Mouse (Mus musculus): ENCODE measurements around the gene Gpr155. TPM values are rescaled to one million over a fixed set of nuclear protein-coding genes. Genes with fewer than 3 reads are reported as not detected.

Gene Gpr155
- polyA plus RNA-seq, 1 experiment from 2014 or later, result 7.5 TPM

- H3K27ac ChIP-seq, result no peak overlapping the region
- ATAC-seq (ENCODE audit: insufficient number of reproducible peaks, insufficient read depth, low FRiP score, low TSS enrichment), result no peak
- WGBS, result 91% methylated on average over 7 of the region's 7 CpGs
- H3K27me3 ChIP-seq, result no peaks in the 10 kb centered on the region
- no peak overlapping the region for H3K4me2 ChIP-seq (replicated peaks)
- no peak overlapping the region for H3K4me3 ChIP-seq
- H3K4me1 ChIP-seq, result peaks cover 10% of the 10 kb centered on the region; the same call in 1 of the 2 replicates
- no peaks in the 10 kb centered on the region for H3K9me3 ChIP-seq
- H3K9ac ChIP-seq, result no peak overlapping the region
- H3K36me3 ChIP-seq, result no peaks in the 10 kb centered on the region
Measured at GRCm38 (mm10) chr2:73404980-73405379, 18.6 kb upstream of the Gpr155 start.

- 89% methylated on average over 9 of the region's 9 CpGs for WGBS
- no peak for ATAC-seq (ENCODE audit: insufficient number of reproducible peaks, insufficient read depth, low FRiP score, low TSS enrichment)
- Histone ChIP-seq H3K9me3 (no peaks in the 10 kb centered on the region), H3K4me2 (replicated peaks) (no peak overlapping the region), H3K4me1 (peaks cover 10% of the 10 kb centered on the region; the same call in 1 of the 2 replicates), H3K36me3 (no peaks in the 10 kb centered on the region), H3K27ac (no peak overlapping the region), H3K9ac (no peak overlapping the region), H3K4me3 (no peak overlapping the region), H3K27me3 (no peaks in the 10 kb centered on the region)
Measured at GRCm38 (mm10) chr2:73404442-73404841, 18.1 kb upstream of the Gpr155 start.

GRCm38 (mm10) chr2:73403385-73404013 is 17.1 kb upstream of the Gpr155 start:
- WGBS, result 74% methylated on average over 15 of the region's 15 CpGs

GRCm38 (mm10) chr2:73401689-73402088 is 15.3 kb upstream of the Gpr155 start:
- Histone ChIP-seq H3K4me3 (no peak overlapping the region), H3K27me3 (no peaks in the 10 kb centered on the region), H3K36me3 (no peaks in the 10 kb centered on the region), H3K27ac (no peak overlapping the region), H3K4me1 (peaks cover 10% of the 10 kb centered on the region; the same call in 1 of the 2 replicates), H3K4me2 (replicated peaks) (no peak overlapping the region), H3K9ac (no peak overlapping the region), H3K9me3 (no peaks in the 10 kb centered on the region)
- WGBS, result 24% methylated on average over 1 of the region's 1 CpGs
- ATAC-seq (ENCODE audit: insufficient number of reproducible peaks, insufficient read depth, low FRiP score, low TSS enrichment), result no peak

More at GRCm38 (mm10) chr2:73403385-73404013, 17.1 kb upstream of the Gpr155 start:
- Histone ChIP-seq H3K27ac (no peak overlapping the region), H3K36me3 (no peaks in the 10 kb centered on the region), H3K9ac (no peak overlapping the region), H3K27me3 (no peaks in the 10 kb centered on the region), H3K9me3 (no peaks in the 10 kb centered on the region), H3K4me3 (no peak overlapping the region), H3K4me1 (peaks cover 10% of the 10 kb centered on the region; the same call in 1 of the 2 replicates), H3K4me2 (replicated peaks) (no peak overlapping the region)
- no peak for ATAC-seq (ENCODE audit: insufficient number of reproducible peaks, insufficient read depth, low FRiP score, low TSS enrichment)

GRCm38 (mm10) chr2:73397476-73397875 is 11.1 kb upstream of the Gpr155 start:
- 93% methylated on average over 2 of the region's 2 CpGs for WGBS
- H3K27ac ChIP-seq, result no peak overlapping the region
- H3K9me3 ChIP-seq, result no peaks in the 10 kb centered on the region
- no peak overlapping the region for H3K4me2 ChIP-seq (replicated peaks)
- no peak for ATAC-seq (ENCODE audit: insufficient number of reproducible peaks, insufficient read depth, low FRiP score, low TSS enrichment)
- no peaks in the 10 kb centered on the region for H3K36me3 ChIP-seq
- no peaks in the 10 kb centered on the region for H3K27me3 ChIP-seq
- no peak overlapping the region for H3K9ac ChIP-seq
- no peak overlapping the region for H3K4me3 ChIP-seq
- H3K4me1 ChIP-seq, result 0 out of 2 replicates have a peak, but pooled peaks cover 5% of the 10 kb centered on the region

- Histone ChIP-seq H3K9me3 (no peaks in the 10 kb centered on the region), H3K4me2 (replicated peaks) (no peak overlapping the region), H3K27ac (no peak overlapping the region), H3K36me3 (no peaks in the 10 kb centered on the region), H3K27me3 (no peaks in the 10 kb centered on the region), H3K4me1 (0 out of 2 replicates have a peak, but pooled peaks cover 5% of the 10 kb centered on the region), H3K4me3 (no peak overlapping the region), H3K9ac (no peak overlapping the region)
- 82% methylated on average over 3 of the region's 3 CpGs for WGBS
- no peak for ATAC-seq (ENCODE audit: insufficient number of reproducible peaks, insufficient read depth, low FRiP score, low TSS enrichment)
Measured at GRCm38 (mm10) chr2:73396828-73397325, 10.5 kb upstream of the Gpr155 start.

- Histone ChIP-seq H3K4me2 (replicated peaks) (no peak overlapping the region), H3K4me3 (no peak overlapping the region), H3K36me3 (no peaks in the 10 kb centered on the region), H3K27ac (no peak overlapping the region), H3K27me3 (no peaks in the 10 kb centered on the region), H3K9ac (no peak overlapping the region), H3K4me1 (no peaks in the 10 kb centered on the region), H3K9me3 (no peaks in the 10 kb centered on the region)
- WGBS, result 79% methylated on average over 8 of the region's 8 CpGs
- ATAC-seq (ENCODE audit: insufficient number of reproducible peaks, insufficient read depth, low FRiP score, low TSS enrichment), result no peak
Measured at GRCm38 (mm10) chr2:73395516-73395915, 9.1 kb upstream of the Gpr155 start.

- H3K9ac ChIP-seq, result no peak overlapping the region
- no peak for ATAC-seq (ENCODE audit: insufficient number of reproducible peaks, insufficient read depth, low FRiP score, low TSS enrichment)
- H3K36me3 ChIP-seq, result no peaks in the 10 kb centered on the region
- no peak overlapping the region for H3K4me3 ChIP-seq
- H3K27me3 ChIP-seq, result no peaks in the 10 kb centered on the region
- no peak overlapping the region for H3K4me2 ChIP-seq (replicated peaks)
- no peak overlapping the region for H3K27ac ChIP-seq
- no peaks in the 10 kb centered on the region for H3K4me1 ChIP-seq
- H3K9me3 ChIP-seq, result no peaks in the 10 kb centered on the region
- WGBS, result 88% methylated on average over 3 of the region's 3 CpGs
Measured at GRCm38 (mm10) chr2:73394476-73394875, 8.1 kb upstream of the Gpr155 start.

GRCm38 (mm10) chr2:73392772-73393171 is 6.4 kb upstream of the Gpr155 start:
- 84% methylated on average over 2 of the region's 2 CpGs for WGBS
- H3K27me3 ChIP-seq, result no peaks in the 10 kb centered on the region

GRCm38 (mm10) chr2:73389951-73390350 is 3.6 kb upstream of the Gpr155 start:
- H3K27me3 ChIP-seq, result no peaks in the 10 kb centered on the region
- H3K4me3 ChIP-seq, result no peak overlapping the region
- H3K4me1 ChIP-seq, result peaks cover 11% of the 10 kb centered on the region; the same call in 1 of the 2 replicates
- ATAC-seq (ENCODE audit: insufficient number of reproducible peaks, insufficient read depth, low FRiP score, low TSS enrichment), result no peak
- no peaks in the 10 kb centered on the region for H3K9me3 ChIP-seq
- no peak overlapping the region for H3K9ac ChIP-seq
- H3K4me2 ChIP-seq (replicated peaks), result no peak overlapping the region
- no peak overlapping the region for H3K27ac ChIP-seq
- no peaks in the 10 kb centered on the region for H3K36me3 ChIP-seq
- 91% methylated on average over 3 of the region's 3 CpGs for WGBS

More at GRCm38 (mm10) chr2:73392772-73393171, 6.4 kb upstream of the Gpr155 start:
- 0 out of 2 replicates have a peak, but pooled peaks cover 4% of the 10 kb centered on the region for H3K4me1 ChIP-seq
- H3K27ac ChIP-seq, result no peak overlapping the region
- no peak overlapping the region for H3K4me2 ChIP-seq (replicated peaks)
- no peak for ATAC-seq (ENCODE audit: insufficient number of reproducible peaks, insufficient read depth, low FRiP score, low TSS enrichment)
- H3K36me3 ChIP-seq, result no peaks in the 10 kb centered on the region
- no peak overlapping the region for H3K4me3 ChIP-seq
- no peaks in the 10 kb centered on the region for H3K9me3 ChIP-seq
- no peak overlapping the region for H3K9ac ChIP-seq

GRCm38 (mm10) chr2:73387806-73388205 is 1.4 kb upstream of the Gpr155 start:
- Histone ChIP-seq H3K4me3 (no peak overlapping the region), H3K4me2 (replicated peaks) (no peak overlapping the region), H3K4me1 (peaks cover 11% of the 10 kb centered on the region; the same call in 1 of the 2 replicates), H3K27ac (no peak overlapping the region), H3K9me3 (no peaks in the 10 kb centered on the region), H3K9ac (no peak overlapping the region), H3K36me3 (no peaks in the 10 kb centered on the region), H3K27me3 (no peaks in the 10 kb centered on the region)
- ATAC-seq (ENCODE audit: insufficient number of reproducible peaks, insufficient read depth, low FRiP score, low TSS enrichment), result no peak
- 96% methylated on average over 1 of the region's 1 CpGs for WGBS

GRCm38 (mm10) chr2:73385641-73386355 is 574 bp downstream of the Gpr155 start:
- H3K27me3 ChIP-seq, result no peaks in the 10 kb centered on the region
- peak; percentile 26; the same call in 1 of the 2 replicates for ATAC-seq (ENCODE audit: insufficient number of reproducible peaks, insufficient read depth, low FRiP score, low TSS enrichment)
- no peaks in the 10 kb centered on the region for H3K36me3 ChIP-seq
- H3K4me1 ChIP-seq, result peaks cover 11% of the 10 kb centered on the region; the same call in 1 of the 2 replicates
- peak overlapping the region; percentile 73 for H3K4me3 ChIP-seq
- peak overlapping the region; percentile 96 for H3K4me2 ChIP-seq (replicated peaks)
- no peaks in the 10 kb centered on the region for H3K9me3 ChIP-seq
- H3K27ac ChIP-seq, result no peak overlapping the region
- WGBS, result 2% methylated on average over 29 of the region's 29 CpGs
- H3K9ac ChIP-seq, result peak overlapping the region; percentile 70
